Mouse (Mus musculus): Measurements from ENCODE around the gene Ccdc13. TPM values are rescaled to one million over a fixed set of nuclear protein-coding genes. Genes with fewer than 3 reads are reported as not detected.

Ccdc13 gene
- total RNA-seq, 2 experiments from 2014 or later: 8.9 to 9.7 TPM

- no peak for DNase-seq (ENCODE audit: extremely low spot score in 1 of 2, low spot score in 1 of 2)
Observed at GRCm38 (mm10) chr9:121808511-121808910, 30.8 kb downstream of the Ccdc13 start.

- DNase-seq (ENCODE audit: extremely low spot score in 1 of 2, low spot score in 1 of 2): peak in 1 of 2 experiments; percentile 34
Observed at GRCm38 (mm10) chr9:121807947-121808346, 31.3 kb downstream of the Ccdc13 start.

- no peak for DNase-seq (ENCODE audit: extremely low spot score in 1 of 2, low spot score in 1 of 2)
Observed at GRCm38 (mm10) chr9:121807546-121807945, 31.7 kb downstream of the Ccdc13 start.

GRCm38 (mm10) chr9:121802747-121803146 lies 36.5 kb downstream of the Ccdc13 start:
- no peak for DNase-seq (ENCODE audit: extremely low spot score in 1 of 2, low spot score in 1 of 2)

- DNase-seq (ENCODE audit: extremely low spot score in 1 of 2, low spot score in 1 of 2): no peak
Observed at GRCm38 (mm10) chr9:121798887-121799520, 40.3 kb downstream of the Ccdc13 start.

GRCm38 (mm10) chr9:121797722-121798121 lies 41.5 kb downstream of the Ccdc13 start:
- DNase-seq (ENCODE audit: extremely low spot score in 1 of 2, low spot score in 1 of 2): no peak

GRCm38 (mm10) chr9:121794972-121795539 lies 44.2 kb downstream of the Ccdc13 start:
- peak in 1 of 2 experiments; percentile 29 for DNase-seq (ENCODE audit: extremely low spot score in 1 of 2, low spot score in 1 of 2)

GRCm38 (mm10) chr9:121791757-121792521 lies 47.3 kb downstream of the Ccdc13 start, which contains the start of gene Hhatl:
TSS of gene Hhatl (minus strand) at chr9:121792507.
- DNase-seq (ENCODE audit: extremely low spot score in 1 of 2, low spot score in 1 of 2): no peak

- DNase-seq (ENCODE audit: extremely low spot score in 1 of 2, low spot score in 1 of 2): peak in 1 of 2 experiments; percentile 58
Observed at GRCm38 (mm10) chr9:121791206-121791605, 48.1 kb downstream of the Ccdc13 start.

- no peak for DNase-seq (ENCODE audit: extremely low spot score in 1 of 2, low spot score in 1 of 2)
Observed at GRCm38 (mm10) chr9:121786359-121786758, 52.9 kb downstream of the Ccdc13 start.

- DNase-seq (ENCODE audit: extremely low spot score in 1 of 2, low spot score in 1 of 2): no peak
Observed at GRCm38 (mm10) chr9:121785261-121785660, 54.0 kb downstream of the Ccdc13 start.

GRCm38 (mm10) chr9:121784801-121785200 lies 54.5 kb downstream of the Ccdc13 start:
- no peak for DNase-seq (ENCODE audit: extremely low spot score in 1 of 2, low spot score in 1 of 2)

GRCm38 (mm10) chr9:121778066-121778624 lies 61.1 kb downstream of the Ccdc13 start:
- peak; percentile 54 to 60 for DNase-seq (ENCODE audit: extremely low spot score in 1 of 2, low spot score in 1 of 2)

GRCm38 (mm10) chr9:121777484-121778065 lies 61.7 kb downstream of the Ccdc13 start, which contains the start of gene Klhl40:
TSS of gene Klhl40 (plus strand) at chr9:121777607.
- no peak for DNase-seq (ENCODE audit: extremely low spot score in 1 of 2, low spot score in 1 of 2)

GRCm38 (mm10) chr9:121776511-121776910 lies 62.8 kb downstream of the Ccdc13 start:
- no peak for DNase-seq (ENCODE audit: extremely low spot score in 1 of 2, low spot score in 1 of 2)

- no peak for DNase-seq (ENCODE audit: extremely low spot score in 1 of 2, low spot score in 1 of 2)
Observed at GRCm38 (mm10) chr9:121775951-121776350, 63.3 kb downstream of the Ccdc13 start.

GRCm38 (mm10) chr9:121772412-121772811 lies 66.8 kb downstream of the Ccdc13 start:
- no peak for DNase-seq (ENCODE audit: extremely low spot score in 1 of 2, low spot score in 1 of 2)

- DNase-seq (ENCODE audit: extremely low spot score in 1 of 2, low spot score in 1 of 2): no peak
Observed at GRCm38 (mm10) chr9:121765166-121765855, 74.0 kb downstream of the Ccdc13 start.

GRCm38 (mm10) chr9:121763716-121764115 lies 75.5 kb downstream of the Ccdc13 start:
- peak; percentile 19 to 41 for DNase-seq (ENCODE audit: extremely low spot score in 1 of 2, low spot score in 1 of 2)

GRCm38 (mm10) chr9:121762761-121763160 lies 76.5 kb downstream of the Ccdc13 start:
- no peak for DNase-seq (ENCODE audit: extremely low spot score in 1 of 2, low spot score in 1 of 2)

Measured in layer of hippocampus, postnatal 25 days (tissue).